Mouse (Mus musculus): ENCODE results near the gene Krt39.

DNA sequence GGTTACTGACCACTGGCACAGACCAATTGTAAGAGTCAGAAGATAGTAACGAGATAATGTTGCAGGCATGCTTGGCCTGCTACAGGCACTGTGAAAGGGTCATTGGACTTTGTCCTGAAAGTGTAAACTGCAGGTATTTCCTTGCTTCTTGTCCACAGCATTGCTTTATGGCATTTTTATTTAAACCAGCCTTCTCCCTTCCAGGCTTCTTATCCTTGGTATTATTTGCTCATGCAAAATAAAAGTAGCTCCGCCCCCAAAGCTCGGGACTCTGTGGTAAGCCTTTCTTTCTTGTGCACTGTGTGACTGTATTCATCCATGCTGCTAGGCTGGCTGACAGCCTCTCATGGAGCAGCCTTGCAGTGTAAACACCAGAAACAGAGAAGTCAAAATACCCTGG is 31.9 kb downstream of the Krt39 start:
- TF ChIP-seq EP300 (IDR thresholded peaks at IDR 0.05; ENCODE audit: low read depth): no peak
- no peak for TF ChIP-seq CTCF (IDR thresholded peaks at IDR 0.05; ENCODE audit: low read depth)

All from heart, postnatal 0 days (tissue).